Mouse (Mus musculus) heart, embryonic 14.5 days (tissue): ENCODE data around the gene Sgpp1. TPM values are rescaled to one million over a fixed set of nuclear protein-coding genes. Genes with fewer than 3 reads are reported as not detected.

Experiments
- ATAC-seq: fragments of 200-750 bp; cut with Nextera tagmentation; 2 replicates; pipeline ENCODE4 v1.8.0; 2017; ENCODE audit warnings: low read depth, moderate TSS enrichment; ENCODE audit not compliant: insufficient number of reproducible peaks, insufficient read depth, low FRiP score
- H3K27ac ChIP-seq, 2 experiments: fragments of 200-500 bp in 1 of 2; fragments of 300-500 bp in 1 of 2; sonication (generic) in 1 of 2; replicated peaks in 1 of 2; 2 replicates each; pipeline ENCODE4 v1.5.1; 2012 to 2014; ENCODE audit warnings: low read depth in 2 of 2, low read length in 2 of 2, control low read depth in 1 of 2, mild to moderate bottlenecking in 1 of 2, mixed read lengths in 1 of 2; ENCODE audit not compliant: control insufficient read depth in 1 of 2, insufficient read depth in 1 of 2
- H3K27me3 ChIP-seq: fragments of 300-500 bp; sonication (generic); 2 replicates; pipeline ENCODE4 v1.6.1; 2014; ENCODE audit warnings: mild to moderate bottlenecking, low read length, control low read depth; ENCODE audit not compliant: control insufficient read depth, insufficient read depth
- H3K36me3 ChIP-seq: fragments of 300-500 bp; sonication (generic); 2 replicates; pipeline ENCODE4 v1.6.1; 2014; ENCODE audit warnings: mild to moderate bottlenecking, control low read depth, low read length, mixed read lengths; ENCODE audit not compliant: control insufficient read depth, insufficient read depth
- H3K4me1 ChIP-seq, 2 experiments: fragments of 200-500 bp in 1 of 2; fragments of 300-500 bp in 1 of 2; sonication (generic) in 1 of 2; 2 replicates each; pipeline ENCODE4 v1.6.1; 2012 to 2014; ENCODE audit warnings: low read length in 2 of 2, control low read depth in 1 of 2, mixed read lengths in 1 of 2; ENCODE audit not compliant: control insufficient read depth in 2 of 2, insufficient read depth in 2 of 2
- H3K4me2 ChIP-seq: fragments of 300-500 bp; sonication (generic); 2 replicates; pipeline ENCODE4 v1.6.1; 2014; ENCODE audit warnings: mild to moderate bottlenecking, low read length
- H3K4me3 ChIP-seq, 2 experiments: fragments of 200-500 bp in 1 of 2; fragments of 300-500 bp in 1 of 2; sonication (generic) in 1 of 2; 2 replicates each; pipeline ENCODE4 v1.5.1; 2012 to 2014; ENCODE audit warnings: low read length in 2 of 2, mild to moderate bottlenecking in 2 of 2, control low read depth in 1 of 2, low read depth in 1 of 2, moderate library complexity in 1 of 2; ENCODE audit not compliant: control insufficient read depth in 1 of 2, insufficient read depth in 1 of 2
- H3K9ac ChIP-seq: fragments of 300-500 bp; sonication (generic); 2 replicates; pipeline ENCODE4 v1.6.1; 2014; ENCODE audit warnings: mild to moderate bottlenecking, low read length
- H3K9me3 ChIP-seq: fragments of 300-500 bp; sonication (generic); 2 replicates; pipeline ENCODE4 v1.6.1; 2016; ENCODE audit warnings: low read length, control low read depth; ENCODE audit not compliant: control insufficient read depth
- WGBS: fragments of 180-500 bp; shearing (Covaris S2); extraction: QIAGEN DNeasy Blood & Tissue Kit; methylation state at CpG from one replicate; pipeline ENCODE4 v1.1.7; 2014; 5-methylcytosine and 5-hydroxymethylcytosine counted together
- polyA plus RNA-seq: library from polyadenylated mRNA; unstranded; fragments of >200 nt; fragmentation: Nextera tagmentation; extraction: Ambion mirVana; gene quantifications from 2 replicates; pipeline ENCODE4 v1.2.1, GENCODE M21; 2014

Sgpp1 gene
- polyA plus RNA-seq, 1 experiment from 2014 or later = 25.3 TPM

GRCm38 (mm10) chr12:75731927-75732443, 3.5 kb downstream of the Sgpp1 start:
- H3K36me3 ChIP-seq = peaks cover 8% of the 10 kb centered on the region; the same call in 1 of the 2 replicates
- WGBS = 72% methylated on average over 6 of the region's 6 CpGs
- no peaks in the 10 kb centered on the region for H3K9me3 ChIP-seq
- H3K27me3 ChIP-seq = no peaks in the 10 kb centered on the region
- H3K4me3 ChIP-seq = no peak overlapping the region
- H3K27ac ChIP-seq = no peak overlapping the region
- H3K9ac ChIP-seq = no peak overlapping the region
- peaks cover 3 to 15% of the 10 kb centered on the region in 2 experiments; a peak in 3 of 4 replicates for H3K4me1 ChIP-seq
- ATAC-seq = no peak
- H3K4me2 ChIP-seq = no peak overlapping the region

- Histone ChIP-seq H3K27me3 (no peaks in the 10 kb centered on the region), H3K9ac (no peak overlapping the region), H3K4me1 (peaks cover 3 to 15% of the 10 kb centered on the region in 2 experiments; a peak in 3 of 4 replicates), H3K4me3 (no peak overlapping the region), H3K4me2 (no peak overlapping the region), H3K9me3 (no peaks in the 10 kb centered on the region), H3K27ac (no peak overlapping the region), H3K36me3 (peaks cover 8% of the 10 kb centered on the region; the same call in 1 of the 2 replicates)
- 88% methylated on average over 3 of the region's 3 CpGs for WGBS
- ATAC-seq = no peak
Observed at GRCm38 (mm10) chr12:75731508-75731907, 4.0 kb downstream of the Sgpp1 start.

- no peak for ATAC-seq
- H3K36me3 ChIP-seq = peaks cover 8% of the 10 kb centered on the region; the same call in 1 of the 2 replicates
- no peak overlapping the region for H3K4me3 ChIP-seq
- 74% methylated on average over 4 of the region's 4 CpGs for WGBS
- H3K4me2 ChIP-seq = no peak overlapping the region
- H3K27ac ChIP-seq = no peak overlapping the region
- peaks cover 2 to 11% of the 10 kb centered on the region in 2 experiments; a peak in 2 of 4 replicates for H3K4me1 ChIP-seq
- 0 out of 2 replicates have a peak overlapping the region, but pooled peaks have one; percentile 21 for H3K9ac ChIP-seq
- H3K27me3 ChIP-seq = no peaks in the 10 kb centered on the region
- H3K9me3 ChIP-seq = no peaks in the 10 kb centered on the region
Observed at GRCm38 (mm10) chr12:75730458-75730857, 5.1 kb downstream of the Sgpp1 start.

GRCm38 (mm10) chr12:75729876-75730275, 5.7 kb downstream of the Sgpp1 start:
- 32% methylated on average over 1 of the region's 1 CpGs for WGBS
- Histone ChIP-seq H3K4me1 (peaks cover 2 to 11% of the 10 kb centered on the region in 2 experiments; a peak in 3 of 4 replicates), H3K4me3 (no peak overlapping the region), H3K27ac (no peak overlapping the region), H3K36me3 (peaks cover 8% of the 10 kb centered on the region; the same call in 1 of the 2 replicates), H3K9ac (no peak overlapping the region), H3K27me3 (no peaks in the 10 kb centered on the region), H3K9me3 (no peaks in the 10 kb centered on the region), H3K4me2 (no peak overlapping the region)
- ATAC-seq = no peak

- H3K9ac ChIP-seq = no peak overlapping the region
- no peak for ATAC-seq
- H3K4me2 ChIP-seq = no peak overlapping the region
- H3K4me3 ChIP-seq = no peak overlapping the region
- peaks cover 0 to 2% of the 10 kb centered on the region in 2 experiments; a peak in 2 of 4 replicates for H3K4me1 ChIP-seq
- 88% methylated on average over 15 of the region's 15 CpGs for WGBS
- peaks cover 8% of the 10 kb centered on the region; the same call in 1 of the 2 replicates for H3K36me3 ChIP-seq
- no peak overlapping the region for H3K27ac ChIP-seq
- H3K9me3 ChIP-seq = no peaks in the 10 kb centered on the region
- H3K27me3 ChIP-seq = no peaks in the 10 kb centered on the region
Observed at GRCm38 (mm10) chr12:75727333-75728125, 8.0 kb downstream of the Sgpp1 start.

GRCm38 (mm10) chr12:75726349-75726861, 9.1 kb downstream of the Sgpp1 start:
- Histone ChIP-seq H3K9ac (no peak overlapping the region), H3K9me3 (no peaks in the 10 kb centered on the region), H3K4me3 (no peak overlapping the region), H3K27ac (no peak overlapping the region), H3K36me3 (peaks cover 8% of the 10 kb centered on the region; the same call in 1 of the 2 replicates), H3K27me3 (no peaks in the 10 kb centered on the region), H3K4me1 (peaks cover 0 to 2% of the 10 kb centered on the region in 2 experiments; a peak in 2 of 4 replicates), H3K4me2 (no peak overlapping the region)
- WGBS = 87% methylated on average over 8 of the region's 8 CpGs
- no peak for ATAC-seq

- H3K9me3 ChIP-seq = no peaks in the 10 kb centered on the region
- H3K27me3 ChIP-seq = no peaks in the 10 kb centered on the region
- H3K4me3 ChIP-seq = no peak overlapping the region
- H3K4me1 ChIP-seq = no peaks in the 10 kb centered on the region; a peak in 1 of 4 replicates
- no peak overlapping the region for H3K9ac ChIP-seq
- peaks cover 11% of the 10 kb centered on the region for H3K36me3 ChIP-seq
- H3K4me2 ChIP-seq = no peak overlapping the region
- WGBS = 83% methylated on average over 14 of the region's 14 CpGs
- H3K27ac ChIP-seq = no peak overlapping the region
- ATAC-seq = no peak
Observed at GRCm38 (mm10) chr12:75724621-75725324, 10.8 kb downstream of the Sgpp1 start.
